In the genomic region with DNA sequence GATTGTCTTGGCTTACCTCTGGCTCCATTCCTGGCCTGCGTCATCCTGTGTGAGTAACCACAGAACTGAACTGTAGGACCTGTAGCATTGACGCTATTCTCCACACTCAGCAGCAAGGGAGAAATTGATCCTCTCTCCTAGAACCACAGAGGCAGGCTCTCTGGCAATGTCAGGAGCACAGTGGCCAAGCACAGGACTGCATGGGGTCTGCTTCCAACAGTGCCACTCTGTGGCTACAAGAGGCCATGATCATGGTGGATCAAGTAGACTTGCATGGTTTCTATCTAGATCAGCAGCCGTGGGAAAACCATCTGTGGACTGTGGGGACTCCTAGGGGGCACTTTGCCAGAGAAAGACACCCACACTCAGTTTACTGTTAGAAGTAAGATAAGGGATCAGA, we compare ENCODE assay signal across 20 mouse cellular contexts.
A peak's percentile ranks its signal among the peaks of the same experiment; 100 is the strongest.
DNase-seq lines count a peak whose midpoint lies in the region; ATAC-seq and TF ChIP-seq lines count a peak whose summit lies in the region.
"Had no signal": no experiment of that assay in that cellular context is flagged by ENCODE, and none has a peak within 500 bp of the region (broad histone marks: within the 10 kb centered on the region; RNA-seq: fewer than 3 reads in every experiment).

No protein-coding gene starts in this region.

- TF ChIP-seq EP300 in heart, adult 2 months (IDR thresholded peaks at IDR 0.05; ENCODE audit: insufficient read depth, low read depth, low read length): no peak

- H3K36me3 ChIP-seq in heart, adult 2 months (ENCODE audit: control insufficient read depth, insufficient read depth, low read length): no peaks in the 10 kb centered on the region
- H3K36me3 ChIP-seq in lung, embryonic 14.5 days (ENCODE audit: insufficient read depth): no peaks in the 10 kb centered on the region
- no peaks in the 10 kb centered on the region for H3K36me3 ChIP-seq in ES-E14 (ENCODE audit: control insufficient read depth, insufficient read depth, low read length, poor library complexity, severe bottlenecking)
- H3K36me3 ChIP-seq: embryonic facial prominence, embryonic 10.5 days; hindbrain, embryonic 12.5 days; limb, embryonic 15.5 days; midbrain, embryonic 13.5 days; neural tube, embryonic 15.5 days had no signal

- ATAC-seq in lung, embryonic 14.5 days (ENCODE audit: insufficient read depth): no peak
- ATAC-seq: activated CD4-positive, CD25-positive, alpha-beta regulatory T cell, adult 4 months; forebrain, embryonic 13.5 days; midbrain, embryonic 13.5 days had no signal

- H3K9ac ChIP-seq in heart, adult 2 months (ENCODE audit: low read depth, low read length): no peak overlapping the region
- no peak overlapping the region for H3K9ac ChIP-seq in lung, embryonic 14.5 days
- H3K9ac ChIP-seq in ES-E14 (ENCODE audit: insufficient read depth, low read depth, low read length, poor library complexity, severe bottlenecking): no peak overlapping the region
- H3K9ac ChIP-seq: forebrain, embryonic 13.5 days; hindbrain, embryonic 12.5 days; limb, embryonic 15.5 days; midbrain, embryonic 13.5 days; neural tube, embryonic 15.5 days had no signal

- TF ChIP-seq CTCF in heart, adult 2 months (IDR thresholded peaks at IDR 0.05): peak; percentile 25; the same call in 1 of the 2 replicates
- peak; percentile 27 for TF ChIP-seq CTCF in lung, embryonic 14.5 days (IDR thresholded peaks at IDR 0.05; ENCODE audit: low read depth)

- H3K4me2 ChIP-seq in lung, embryonic 14.5 days: no peak overlapping the region
- H3K4me2 ChIP-seq: forebrain, embryonic 13.5 days; hindbrain, embryonic 12.5 days; limb, embryonic 15.5 days; midbrain, embryonic 13.5 days; neural tube, embryonic 15.5 days had no signal

- no peak overlapping the region for H3K27ac ChIP-seq in heart, adult 2 months
- H3K27ac ChIP-seq in lung, embryonic 14.5 days (ENCODE audit: low read depth): no peak overlapping the region
- no peak overlapping the region for H3K27ac ChIP-seq in ES-E14 (ENCODE audit: insufficient read depth, low read depth, low read length, poor library complexity, severe bottlenecking)
- H3K27ac ChIP-seq: embryonic facial prominence, embryonic 10.5 days; forebrain, embryonic 13.5 days; hindbrain, embryonic 12.5 days; limb, embryonic 15.5 days; midbrain, embryonic 13.5 days; neural tube, embryonic 15.5 days had no signal

- in situ Hi-C loops in ES-E14 (cut with MboI; ENCODE audit: low sequenced_read_pairs in 2 of 2, unreplicated experiment in 2 of 2): no loop called here

- H3K4me1 ChIP-seq in heart, adult 2 months (ENCODE audit: control insufficient read depth, insufficient read depth, low read length): no peaks in the 10 kb centered on the region
- no peaks in the 10 kb centered on the region for H3K4me1 ChIP-seq in lung, embryonic 14.5 days (ENCODE audit: insufficient read depth)
- H3K4me1 ChIP-seq in ES-E14 (ENCODE audit: control insufficient read depth in 2 of 2, insufficient read depth in 2 of 2, low read length in 2 of 2, poor library complexity in 1 of 2): no peaks in the 10 kb centered on the region
- H3K4me1 ChIP-seq: limb, embryonic 15.5 days had no signal

- H3K79me2 ChIP-seq in heart, adult 2 months (replicated peaks; ENCODE audit: control insufficient read depth, insufficient read depth, low read length): no peaks in the 10 kb centered on the region

- H3K4me3 ChIP-seq in heart, adult 2 months: no peak overlapping the region
- H3K4me3 ChIP-seq in lung, embryonic 14.5 days (ENCODE audit: low read depth, low read length): no peak overlapping the region
- no peak overlapping the region for H3K4me3 ChIP-seq in ES-E14 (ENCODE audit: insufficient read depth in 1 of 2, low read depth in 1 of 2, low read length in 2 of 2, poor library complexity in 1 of 2, severe bottlenecking in 1 of 2)
- H3K4me3 ChIP-seq: embryonic facial prominence, embryonic 10.5 days; forebrain, embryonic 13.5 days; hindbrain, embryonic 12.5 days; limb, embryonic 15.5 days; midbrain, embryonic 13.5 days; myocyte; neural tube, embryonic 15.5 days had no signal

- intact Hi-C loops in heart, adult 2 months (cut with DNase I): no loop called here

- DNase-seq in heart, adult 2 months: no peak
- no peak for DNase-seq in heart, adult 9 months (ENCODE audit: low spot score in 2 of 2)
- no peak for DNase-seq in lung, embryonic 14.5 days
- no peak for DNase-seq in lung, postnatal 10 days
- DNase-seq in ES-E14 (ENCODE audit: low read depth, low spot score): peak; percentile 6
- DNase-seq in retina, postnatal 1 day: peak; percentile 15
- DNase-seq in spleen, postnatal 4 days (ENCODE audit: low spot score in 2 of 2): no peak
- DNase-seq: adrenal gland, postnatal 25 days; kidney, adult 11 months; kidney, postnatal 14 days; lung, postnatal 4 days; thymus, adult 18-20 months had no signal

- 84% methylated on average over 3 of the region's 3 CpGs for WGBS in heart, adult 2 months
- WGBS in lung, embryonic 14.5 days: 86% methylated on average over 3 of the region's 3 CpGs

- TF ChIP-seq POLR2A in heart, adult 2 months (IDR thresholded peaks at IDR 0.05; ENCODE audit: insufficient read depth, low read depth, low read length): no peak

- no peaks in the 10 kb centered on the region for H3K27me3 ChIP-seq in heart, adult 2 months (ENCODE audit: control insufficient read depth, insufficient read depth, low read length)
- no peaks in the 10 kb centered on the region for H3K27me3 ChIP-seq in lung, embryonic 14.5 days (ENCODE audit: insufficient read depth, low read length)
- H3K27me3 ChIP-seq: forebrain, embryonic 13.5 days; hindbrain, embryonic 12.5 days; limb, embryonic 15.5 days; neural tube, embryonic 15.5 days had no signal

- H3K9me3 ChIP-seq in lung, embryonic 14.5 days (ENCODE audit: low read depth, low read length): no peaks in the 10 kb centered on the region
- H3K9me3 ChIP-seq in ES-E14 (ENCODE audit: control insufficient read depth, insufficient read depth, low read depth, low read length): no peaks in the 10 kb centered on the region
- H3K9me3 ChIP-seq: embryonic facial prominence, embryonic 10.5 days; forebrain, embryonic 13.5 days; hindbrain, embryonic 12.5 days; limb, embryonic 15.5 days; midbrain, embryonic 13.5 days; neural tube, embryonic 15.5 days had no signal

TF ChIP-seq in ES-E14, 5 proteins besides CTCF, POLR2A, EP300 and RAD21:
- TF ChIP-seq CHD2 (IDR thresholded peaks at IDR 0.05; ENCODE audit: low read depth, low read length): no peak
- TF ChIP-seq MAFK (IDR thresholded peaks at IDR 0.05; ENCODE audit: insufficient read depth, low read depth, low read length): no peak
- no peak for TF ChIP-seq ZC3H11A (IDR thresholded peaks at IDR 0.05; ENCODE audit: borderline replicate concordance, low read depth, low read length)
- TF ChIP-seq HCFC1 (IDR thresholded peaks at IDR 0.05; ENCODE audit: borderline replicate concordance, insufficient read depth, low read length): no peak
- TF ChIP-seq ZNF384 (IDR thresholded peaks at IDR 0.05; ENCODE audit: low read depth, low read length): no peak

Comparison
In these comparisons a context has a peak if more than half of its experiments do, and no peak if none do; other contexts are left out.
1. DNase-seq: peak in ES-E14 (single experiment) and retina, postnatal 1 day (single experiment); none in heart, adult 2 months (0 of 2), heart, adult 9 months (0 of 2), lung, embryonic 14.5 days (single experiment), lung, postnatal 10 days (single experiment) and spleen, postnatal 4 days (0 of 2).